Mouse (Mus musculus) Patski (cell line): Measurements from ENCODE around the gene Fam98c. TPM values are rescaled to one million over a fixed set of nuclear protein-coding genes. Genes with fewer than 3 reads are reported as not detected.

Experiments used
- ATAC-seq: fragments of 100-300 bp; one replicate; pipeline ENCODE4 v1.8.0; 2021
- CTCF ChIA-PET: fragments of 350-600 bp; sonication (Branson Sonifier 250); formaldehyde crosslinking; loops from one replicate; lab custom pipeline; 2022; ENCODE audit warnings: inconsistent platforms; lab: Charles Lee
- POLR2A ChIA-PET: fragments of 350-600 bp; sonication (Branson Sonifier 250); formaldehyde crosslinking; loops from one replicate; lab custom pipeline; 2022; ENCODE audit warnings: antibody characterized with exemption, inconsistent platforms; lab: Charles Lee
- DNase-seq: peaks from one replicate; pipeline ENCODE4 v3.0.0-alpha.2; 2011; ENCODE audit warnings: low read depth, low spot score
- H3K27me3 ChIP-seq: fragments of 371-371 bp; one replicate; pipeline ENCODE4 v1.5.1; 2021
- CTCF ChIP-seq: fragments of 100-300 bp; IDR thresholded peaks from one replicate; pipeline ENCODE4 v1.5.1; 2021
- in situ Hi-C: fragments of 300-500 bp; cut with MboI; formaldehyde crosslinking; loops from 3 replicates; pipeline ENCODE4 v1.11.1; 2018; ENCODE audit warnings: low pct_unique_long_range_greater_than_20kb, mixed read lengths
- polyA plus RNA-seq: library from polyadenylated mRNA; unstranded; gene quantifications from one replicate; pipeline ENCODE4 v1.2.3, GENCODE M21; 2021

Gene Fam98c
- polyA plus RNA-seq, 1 experiment from 2014 or later, result 18.8 TPM

DNA sequence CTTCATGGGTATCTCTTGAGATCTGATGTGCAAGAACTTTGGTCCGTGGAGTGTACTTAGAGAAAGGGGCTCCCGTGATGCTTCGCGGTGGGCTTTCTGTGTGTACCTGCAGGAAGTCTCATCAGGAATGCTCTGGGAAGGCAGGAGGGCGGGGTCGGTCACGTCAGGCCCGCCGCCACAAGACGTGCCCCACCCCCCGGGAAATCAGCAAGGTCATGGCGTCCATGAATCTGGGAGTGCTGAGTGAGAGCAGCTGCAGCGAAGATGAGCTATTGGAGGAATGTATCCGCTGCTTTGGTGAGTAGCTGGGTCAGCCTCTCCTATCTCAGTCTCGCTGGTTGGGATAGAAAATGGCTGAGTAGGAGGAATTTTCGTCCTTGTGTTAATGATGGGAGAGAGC, 18.6 kb downstream of the Fam98c start:
- in situ Hi-C loops, result loop anchor here (5.0 kb wide), 1 partner anchor 95 kb away; the partner anchor contains the start of gene Kcnk6
- DNase-seq (no peak), ATAC-seq (no peak)
- CTCF ChIA-PET, result no interaction called here
- POLR2A ChIA-PET, result interaction anchor here (0.7 kb wide), 1 partner anchor 138 kb away, joined by 8 read pairs; no protein-coding TSS in a partner anchor
- no peak for TF ChIP-seq CTCF
- H3K27me3 ChIP-seq, result peaks cover 27% of the 10 kb centered on the region

DNA sequence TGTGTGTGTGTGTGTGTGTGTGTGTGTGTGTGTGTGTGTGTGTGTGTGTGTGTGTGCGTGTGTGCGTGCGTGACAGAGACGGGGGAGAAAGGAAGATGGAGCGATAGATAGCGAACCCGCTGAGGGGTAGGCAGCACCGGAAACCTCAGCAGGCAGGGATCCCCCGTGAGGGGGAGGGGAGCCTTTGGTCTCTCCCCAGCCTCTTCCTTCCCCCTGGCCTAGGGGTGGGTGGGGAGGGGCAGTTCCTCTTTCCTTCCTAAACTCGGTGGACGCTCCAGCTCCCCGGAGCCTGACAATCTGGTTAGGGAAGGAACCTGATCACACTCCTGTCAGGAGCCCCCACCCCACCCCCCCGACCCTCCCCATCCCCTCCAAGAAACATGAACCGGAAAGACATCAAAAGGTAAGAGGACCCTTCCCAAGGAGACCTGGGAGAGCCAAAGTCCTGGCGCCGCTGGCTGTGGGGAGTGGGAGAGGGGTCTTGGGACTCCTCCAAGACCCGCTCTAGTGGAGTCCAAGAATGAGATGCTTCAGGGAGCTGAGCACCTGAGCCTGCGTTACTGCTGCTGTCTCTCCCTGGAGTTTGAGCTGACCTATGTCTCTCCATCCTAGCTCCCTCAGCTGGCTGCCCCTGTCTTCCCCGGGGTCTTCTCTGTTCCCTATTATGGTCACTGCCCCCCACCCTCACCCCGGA, 21.2 kb downstream of the Fam98c start, which contains the start of gene Rasgrp4:
Gene Rasgrp4, plus strand, starts transcription at position 159 of the 694 bp plus-strand sequence.
- TF ChIP-seq CTCF, result no peak
- no peak for ATAC-seq
- peaks cover 27% of the 10 kb centered on the region for H3K27me3 ChIP-seq
- DNase-seq, result no peak
- in situ Hi-C loops, result loop anchor here (5.0 kb wide), 1 partner anchor 97 kb away; the partner anchor contains the start of gene Kcnk6
- CTCF ChIA-PET, result no interaction called here
- POLR2A ChIA-PET, result no interaction called here

DNA sequence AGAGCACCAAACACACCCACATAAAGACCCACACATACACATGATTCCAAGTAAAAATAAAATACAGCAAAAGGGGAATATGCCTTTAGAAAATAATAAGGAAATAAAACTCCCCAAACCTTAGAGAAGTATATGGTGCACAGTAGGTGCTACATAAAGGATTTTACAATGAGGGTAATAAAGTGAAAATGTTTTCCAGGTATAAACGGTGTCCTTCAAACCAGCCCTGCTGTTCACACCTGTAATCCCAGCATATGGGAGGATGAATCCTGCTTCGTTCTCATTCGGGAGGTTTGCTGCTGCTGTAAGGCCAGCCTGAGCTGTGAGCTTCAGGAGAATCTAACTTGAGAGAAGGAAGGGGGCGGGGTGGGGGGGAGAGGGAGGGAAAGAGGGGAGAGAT, 21.8 kb downstream of the Fam98c start:
- DNase-seq (no peak), ATAC-seq (no peak)
- ChIA-PET POLR2A (no interaction called here), CTCF (no interaction called here)
- no peak for TF ChIP-seq CTCF
- in situ Hi-C loops, result no loop called here
- peaks cover 27% of the 10 kb centered on the region for H3K27me3 ChIP-seq

DNA sequence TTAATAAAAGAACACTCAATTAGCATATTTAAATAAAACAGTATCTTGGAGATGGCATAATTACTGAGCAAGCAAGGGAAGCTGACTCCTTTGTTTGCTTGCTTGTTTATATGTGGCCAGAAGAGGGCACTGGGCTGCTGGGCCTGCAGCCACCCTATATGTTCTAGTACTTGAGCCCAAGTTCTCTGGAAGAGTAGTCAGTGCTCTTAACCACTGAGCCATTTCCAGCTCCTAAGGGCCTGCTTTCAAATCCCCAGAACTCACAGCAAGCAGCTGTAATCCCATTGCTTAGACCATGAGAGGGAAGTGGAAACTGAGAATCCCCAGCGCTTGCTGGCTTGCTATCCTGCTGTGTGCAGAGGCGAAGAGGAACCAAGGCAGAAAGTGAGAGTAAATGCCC, 27.3 kb downstream of the Fam98c start:
- TF ChIP-seq CTCF, result peak; percentile 70
- H3K27me3 ChIP-seq, result peaks cover 4% of the 10 kb centered on the region
- CTCF ChIA-PET, result interaction anchor here (0.9 to 2.6 kb wide), 3 partner anchors 32 to 172 kb away, joined by 4 to 8 read pairs (median 4); no protein-coding TSS in a partner anchor
- DNase-seq (no peak), ATAC-seq (no peak)
- in situ Hi-C loops, result loop anchor here (5.0 kb wide), 1 partner anchor 164 kb away; no protein-coding TSS in a partner anchor
- POLR2A ChIA-PET, result no interaction called here

DNA sequence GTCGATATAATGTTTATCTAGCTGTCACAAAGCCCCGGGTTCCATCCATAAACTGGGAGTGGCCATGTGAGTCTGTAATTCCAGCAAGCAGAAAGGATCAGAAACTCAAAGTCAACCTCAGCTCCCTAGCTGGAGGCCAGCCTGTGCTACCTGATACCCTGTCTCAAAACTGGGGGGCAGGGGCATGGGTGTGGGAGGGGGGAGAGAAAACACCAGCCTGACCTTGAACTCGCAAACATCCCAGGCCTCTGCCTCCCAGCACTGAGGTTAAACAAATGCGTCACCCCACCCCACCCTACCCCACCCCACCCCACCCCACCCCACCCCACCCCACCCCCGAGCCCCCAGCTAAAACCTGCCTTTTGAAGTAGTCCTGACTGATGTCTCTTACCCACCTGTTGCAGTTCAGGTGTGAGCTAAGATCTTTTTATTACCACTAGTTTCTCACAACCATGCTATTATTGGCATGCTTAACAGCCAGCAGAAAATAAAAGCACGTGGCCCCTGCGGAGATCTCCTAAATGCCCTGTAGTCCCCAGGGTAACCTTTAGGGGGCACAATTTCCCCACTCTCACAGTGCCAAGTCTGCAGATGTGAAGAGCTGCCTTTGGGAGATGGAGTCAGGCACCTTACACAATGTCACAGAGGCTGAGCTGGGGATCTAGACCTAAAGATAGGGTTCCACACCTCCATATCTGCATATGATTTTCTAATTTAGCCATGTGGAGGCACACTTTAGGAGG, 29.7 kb downstream of the Fam98c start:
- ATAC-seq, result no peak

DNA sequence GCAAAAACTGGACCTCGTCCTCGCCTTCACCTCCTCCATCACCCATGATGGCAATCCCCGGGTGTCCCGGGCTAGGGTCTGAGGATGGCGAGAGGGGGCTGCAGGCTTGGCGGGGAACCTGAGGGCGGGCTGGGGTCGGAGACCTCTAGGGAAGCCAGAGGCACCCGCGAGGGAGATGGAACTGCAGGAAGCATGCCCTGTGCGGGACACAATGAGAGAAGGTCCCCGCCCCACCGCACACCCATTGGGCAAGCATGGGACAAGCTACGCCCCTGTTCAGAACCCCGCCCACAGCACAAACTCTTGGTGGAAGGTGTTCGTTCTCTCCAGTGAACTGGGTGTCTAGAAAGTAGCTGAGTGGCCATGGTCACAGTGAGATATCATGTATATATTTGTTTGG, 31.1 kb downstream of the Fam98c start, which contains the start of gene Ryr1:
Gene Ryr1, minus strand, starts transcription at position 210 of the 400 bp plus-strand sequence.
- ATAC-seq (peak; percentile 65), DNase-seq (no peak)
- CTCF ChIA-PET, result interaction anchor here (2.0 to 2.1 kb wide), 2 partner anchors 21 to 119 kb away, joined by 5 to 10 read pairs; no protein-coding TSS in a partner anchor
- no peak for TF ChIP-seq CTCF
- in situ Hi-C loops, result loop anchor here (5.0 to 25.0 kb wide), 2 partner anchors 167 to 412 kb away; no protein-coding TSS in a partner anchor
- no peaks in the 10 kb centered on the region for H3K27me3 ChIP-seq
- POLR2A ChIA-PET, result no interaction called here

More for the DNA sequence above, 29.7 kb downstream of the Fam98c start:
- in situ Hi-C loops, result loop anchor here (5.0 kb wide), 1 partner anchor 166 kb away; no protein-coding TSS in a partner anchor
- TF ChIP-seq CTCF, result peak; percentile 86
- peak; percentile 24 for DNase-seq
- CTCF ChIA-PET, result interaction anchor here (0.6 to 2.1 kb wide), 10 partner anchors 20 to 175 kb away, joined by 3 to 12 read pairs (median 4); no protein-coding TSS in a partner anchor
- POLR2A ChIA-PET, result no interaction called here
- no peaks in the 10 kb centered on the region for H3K27me3 ChIP-seq

DNA sequence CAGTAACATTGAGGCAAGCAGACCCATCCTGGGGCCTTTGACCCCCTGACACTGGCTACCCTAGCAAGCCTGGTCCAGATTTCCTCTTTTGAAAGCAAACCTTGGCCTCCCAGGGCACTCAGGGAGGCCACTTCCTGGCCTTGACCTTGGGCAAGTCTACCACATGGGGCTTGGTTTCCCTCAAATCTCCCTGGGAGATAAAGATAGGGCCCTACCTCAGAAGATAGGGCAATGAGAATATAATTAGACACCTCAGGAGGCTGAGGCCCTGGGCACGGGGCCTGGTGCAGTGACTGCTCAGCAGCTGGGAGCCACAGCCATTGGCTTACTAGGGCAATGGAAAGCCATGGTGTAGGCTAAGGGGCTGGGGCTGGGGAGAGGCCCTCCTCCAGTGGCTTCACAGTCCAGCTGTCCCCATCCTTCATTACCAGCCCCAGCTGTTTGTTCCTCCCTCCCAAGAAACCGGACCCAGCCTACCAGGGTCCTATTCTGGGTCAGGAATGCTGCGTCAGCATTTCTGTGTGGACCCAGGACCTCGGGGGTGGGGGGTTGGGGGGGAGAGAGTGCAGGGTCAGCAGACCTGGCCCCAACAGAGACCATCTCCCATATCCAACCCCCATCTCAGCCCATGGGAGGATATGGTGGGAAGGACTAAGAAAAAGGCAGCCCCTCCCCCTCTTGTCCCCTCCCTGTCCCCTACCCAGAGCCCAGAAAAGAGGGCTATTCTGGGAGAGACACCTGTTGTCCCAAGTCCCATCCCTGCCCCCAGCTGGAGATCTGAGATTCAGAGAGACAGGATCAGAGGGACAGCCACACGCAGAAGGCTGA, 32.3 kb downstream of the Fam98c start:
- in situ Hi-C loops, result loop anchor here (25.0 kb wide), 1 partner anchor 414 kb away; no protein-coding TSS in a partner anchor
- peaks cover 4% of the 10 kb centered on the region for H3K27me3 ChIP-seq
- no peak for TF ChIP-seq CTCF
- no peak for DNase-seq
- CTCF ChIA-PET, result no interaction called here
- ATAC-seq, result no peak
- POLR2A ChIA-PET, result no interaction called here

DNA sequence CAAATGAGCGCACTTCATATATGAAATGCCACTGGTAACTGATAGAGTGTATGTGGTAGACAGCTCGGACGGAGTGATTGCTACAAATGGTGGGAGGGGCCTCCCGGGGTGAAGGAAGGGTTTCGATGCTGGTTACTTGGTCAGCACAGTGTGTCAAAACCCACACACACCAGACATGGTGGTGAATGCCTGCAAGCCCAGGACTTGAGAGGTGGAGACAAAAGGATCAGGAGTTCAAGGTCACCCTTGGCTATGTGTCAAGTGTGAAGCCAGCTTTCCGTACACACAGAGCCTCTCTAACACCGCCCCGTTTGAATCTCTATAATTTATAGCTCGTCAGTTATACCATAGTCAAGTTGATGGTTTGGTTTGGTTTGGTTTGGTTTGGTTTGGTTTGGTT, 33.2 kb downstream of the Fam98c start:
- in situ Hi-C loops, result loop anchor here (25.0 kb wide), 1 partner anchor 414 kb away; no protein-coding TSS in a partner anchor
- CTCF ChIA-PET, result no interaction called here
- no peak for TF ChIP-seq CTCF
- H3K27me3 ChIP-seq, result peaks cover 4% of the 10 kb centered on the region
- DNase-seq (no peak), ATAC-seq (no peak)
- POLR2A ChIA-PET, result no interaction called here

DNA sequence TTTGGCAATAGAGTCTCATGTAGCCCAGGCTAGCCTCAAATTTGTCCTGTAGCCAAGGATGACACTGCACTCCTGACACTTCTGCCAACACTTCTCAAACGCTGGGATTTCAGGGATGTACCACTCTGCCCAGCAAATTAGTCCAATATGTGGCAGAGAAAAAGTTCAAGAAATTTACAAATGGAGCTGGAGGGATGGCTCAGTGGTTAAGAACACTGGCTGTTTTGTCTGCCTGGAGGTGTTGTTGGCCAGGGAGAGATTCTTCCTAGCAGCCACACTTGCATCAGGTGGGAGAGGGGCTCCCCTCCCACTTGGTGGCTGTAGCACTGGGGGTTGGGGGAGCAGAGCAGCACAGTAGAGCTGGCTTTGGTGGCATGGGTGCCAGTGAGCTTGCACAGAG, 36.5 kb downstream of the Fam98c start:
- peaks cover 5% of the 10 kb centered on the region for H3K27me3 ChIP-seq
- in situ Hi-C loops, result loop anchor here (25.0 kb wide), 1 partner anchor 418 kb away; no protein-coding TSS in a partner anchor
- POLR2A ChIA-PET, result interaction anchor here (0.5 kb wide), 1 partner anchor 37 kb away, joined by 3 read pairs; the partner anchor contains the start of gene Fam98c
- no peak for TF ChIP-seq CTCF
- no peak for ATAC-seq
- no peak for DNase-seq
- CTCF ChIA-PET, result no interaction called here
